Mouse (Mus musculus) forelimb bud, embryonic 11.5 days (tissue): ENCODE results near the gene Mettl16.

ENCODE experiments used
- DNase-seq: peaks from one replicate; pipeline ENCODE4 v3.0.0-alpha.2; 2012; ENCODE audit warnings: low read depth, low spot score

Mettl16 gene

GRCm38 (mm10) chr11:74845784-74846183 is 75.2 kb downstream of the Mettl16 start:
- no peak for DNase-seq

DNA sequence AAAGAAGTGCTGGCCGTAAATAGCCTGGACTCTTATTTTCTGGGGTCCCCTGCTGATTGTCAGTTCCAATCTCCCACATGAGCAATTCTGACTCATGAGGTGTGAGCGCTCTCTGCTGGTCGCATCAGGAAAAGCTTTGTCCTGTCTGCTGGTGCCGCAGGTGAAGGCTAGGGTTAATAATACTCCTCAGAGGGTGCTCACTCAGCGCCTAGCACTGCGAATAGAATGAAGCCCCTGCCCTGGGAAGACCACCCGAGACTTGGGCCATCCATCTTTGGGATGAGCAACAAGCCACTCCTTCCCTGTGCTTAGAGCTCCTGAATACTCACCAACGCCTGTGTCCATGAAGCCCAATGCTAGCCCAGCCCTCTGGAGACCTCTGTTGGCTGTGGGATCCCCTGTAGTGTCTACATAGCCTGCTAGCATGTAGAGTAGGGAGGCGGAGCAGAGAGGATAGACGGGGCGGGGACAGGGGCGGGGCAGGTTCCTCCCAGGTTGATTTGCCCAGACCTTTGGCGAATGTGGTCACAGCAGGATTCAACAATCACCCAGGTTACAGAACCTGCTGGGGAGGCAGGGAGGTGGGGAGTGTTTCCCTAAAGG is 77.4 kb downstream of the Mettl16 start:
- DNase-seq: peak; percentile 71

GRCm38 (mm10) chr11:74850998-74851661 is 80.5 kb downstream of the Mettl16 start:
- DNase-seq: no peak

DNA sequence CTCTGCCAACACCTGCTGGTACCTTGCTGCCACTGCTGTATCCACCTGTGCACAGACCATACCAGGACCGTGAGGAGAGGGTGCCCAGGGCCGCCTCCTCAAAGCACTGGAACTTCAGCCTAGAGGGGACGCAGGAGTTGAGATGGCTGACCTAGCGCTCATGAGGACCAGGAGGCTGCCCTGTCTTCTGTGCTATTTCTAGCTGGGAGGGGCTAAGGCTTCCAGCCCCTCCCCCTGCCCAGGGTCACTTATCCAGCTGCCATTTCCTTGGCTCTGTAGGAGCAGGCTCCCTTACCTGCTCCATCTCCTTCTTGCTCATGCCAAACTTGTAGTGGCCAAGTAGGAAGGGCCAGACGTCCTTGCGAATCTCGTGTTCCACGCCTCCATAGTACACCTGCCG is 87.1 kb downstream of the Mettl16 start:
- no peak for DNase-seq

- no peak for DNase-seq
Observed at GRCm38 (mm10) chr11:74862129-74862528, 91.5 kb downstream of the Mettl16 start.

DNA sequence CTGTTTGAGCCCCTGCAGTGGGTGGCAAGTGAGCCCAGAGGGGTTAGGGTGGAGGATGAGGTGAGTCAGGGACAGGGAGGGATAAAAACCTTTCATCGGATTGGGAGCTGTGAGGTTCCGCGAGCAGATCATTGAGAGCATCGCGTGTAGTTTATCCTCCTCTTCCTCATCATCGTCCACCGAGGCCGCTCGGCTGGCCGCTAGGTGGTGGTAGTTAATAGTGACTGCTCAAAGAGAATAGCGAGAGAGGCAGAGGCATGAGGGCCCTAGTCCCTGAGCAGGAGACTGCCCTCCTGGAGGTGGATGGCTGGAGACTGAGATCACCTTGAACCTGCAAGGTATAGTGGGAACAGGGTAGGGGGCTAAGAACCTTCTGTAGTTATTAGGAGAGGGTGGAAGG is 92.8 kb downstream of the Mettl16 start:
- no peak for DNase-seq

- no peak for DNase-seq
Observed at GRCm38 (mm10) chr11:74864421-74864820, 93.8 kb downstream of the Mettl16 start.

- DNase-seq: no peak
Observed at GRCm38 (mm10) chr11:74865252-74865651, 94.6 kb downstream of the Mettl16 start.

DNA sequence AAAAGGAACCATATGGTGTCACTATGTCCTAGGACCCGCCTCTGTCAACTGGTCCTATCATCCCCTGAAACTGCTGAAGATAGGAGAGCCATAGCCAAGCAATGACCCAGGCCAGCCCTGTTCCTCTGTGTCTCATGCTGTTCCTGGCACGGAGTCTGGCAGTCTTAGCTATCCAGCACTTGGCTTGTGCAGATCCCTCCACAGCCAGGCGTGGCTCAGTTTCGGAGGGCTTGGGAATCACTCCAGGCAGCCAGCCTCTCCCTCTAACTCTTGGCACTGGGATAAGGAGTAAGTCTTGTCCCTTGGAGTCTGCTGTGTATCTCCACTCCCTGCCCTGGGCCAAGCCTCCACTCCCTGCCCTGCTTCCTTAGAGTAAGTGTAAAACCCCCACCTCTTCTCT is 96.0 kb downstream of the Mettl16 start:
- no peak for DNase-seq

- no peak for DNase-seq
Observed at GRCm38 (mm10) chr11:74867181-74867580, 96.6 kb downstream of the Mettl16 start.

DNA sequence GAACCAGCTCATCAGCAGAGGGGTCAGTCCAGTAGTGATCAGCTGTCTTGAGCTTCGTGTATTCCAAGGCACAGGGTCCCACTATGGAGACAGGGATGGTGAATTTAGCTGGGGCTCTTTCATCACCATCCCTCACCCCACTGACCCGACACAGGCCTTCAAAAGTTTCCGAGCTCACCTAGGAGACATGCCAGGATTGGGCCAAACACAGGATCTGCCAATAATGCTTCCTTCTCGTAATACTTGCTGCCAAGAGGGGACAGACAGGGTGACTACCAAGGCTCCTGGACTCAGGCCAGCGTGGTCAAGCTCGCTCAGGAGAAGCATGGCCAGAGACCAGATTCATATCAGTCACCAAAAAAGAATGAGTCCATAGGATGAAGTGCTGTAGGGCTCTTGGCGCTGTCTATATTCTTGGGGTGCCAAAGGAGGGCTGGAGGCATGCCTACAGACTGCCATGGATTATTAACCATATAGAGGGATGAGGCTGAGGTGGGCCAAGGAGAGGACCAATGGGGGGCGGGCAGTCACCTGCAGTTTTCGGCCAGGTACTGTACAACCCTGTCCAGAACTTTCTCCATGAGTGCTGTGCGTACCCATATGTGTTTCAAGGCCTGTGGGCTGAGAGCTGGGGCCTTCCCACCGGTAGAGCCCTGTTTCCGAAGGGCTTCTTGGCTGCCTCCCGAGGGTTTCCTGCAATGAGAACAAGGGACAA is 97.6 kb downstream of the Mettl16 start:
- DNase-seq: no peak

DNA sequence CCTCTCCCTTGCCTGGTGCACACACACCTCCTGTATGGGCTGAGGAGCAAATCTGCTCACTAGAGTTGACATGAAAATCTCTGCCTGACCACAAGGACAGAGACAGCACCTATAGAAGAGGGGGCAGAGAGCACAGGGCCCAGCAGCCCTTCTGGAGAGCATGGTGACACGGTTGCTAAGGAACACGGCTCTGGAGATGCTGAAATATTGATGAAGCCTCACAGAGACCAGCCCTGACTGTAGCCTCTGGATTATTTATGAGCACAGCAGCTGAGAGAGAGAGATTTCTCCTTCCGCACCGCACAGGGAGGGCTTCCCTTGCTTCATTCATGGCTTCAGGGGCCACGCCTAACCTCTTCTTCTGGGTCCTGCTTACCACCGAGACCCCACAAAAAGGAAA is 99.0 kb downstream of the Mettl16 start:
- no peak for DNase-seq

DNA sequence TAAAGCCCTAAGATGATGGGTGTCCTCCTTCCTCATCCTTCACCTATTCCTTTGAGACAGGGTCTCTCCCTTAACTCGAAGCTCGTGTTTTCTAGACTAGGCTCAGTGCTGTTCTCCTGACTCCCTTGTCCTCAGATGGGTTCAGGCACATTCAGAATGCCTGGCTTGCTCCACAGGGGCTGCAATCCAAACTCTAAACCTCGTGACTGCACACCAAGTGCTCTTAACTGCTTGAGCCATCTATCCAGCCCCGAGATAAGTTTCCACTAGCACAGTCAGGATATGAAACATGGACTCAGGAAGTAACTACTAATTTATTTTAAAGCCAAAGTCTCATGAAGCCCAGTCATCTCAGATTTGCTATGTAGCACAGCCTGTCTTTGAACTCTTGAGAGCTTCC is 99.9 kb downstream of the Mettl16 start:
- DNase-seq: no peak

DNA sequence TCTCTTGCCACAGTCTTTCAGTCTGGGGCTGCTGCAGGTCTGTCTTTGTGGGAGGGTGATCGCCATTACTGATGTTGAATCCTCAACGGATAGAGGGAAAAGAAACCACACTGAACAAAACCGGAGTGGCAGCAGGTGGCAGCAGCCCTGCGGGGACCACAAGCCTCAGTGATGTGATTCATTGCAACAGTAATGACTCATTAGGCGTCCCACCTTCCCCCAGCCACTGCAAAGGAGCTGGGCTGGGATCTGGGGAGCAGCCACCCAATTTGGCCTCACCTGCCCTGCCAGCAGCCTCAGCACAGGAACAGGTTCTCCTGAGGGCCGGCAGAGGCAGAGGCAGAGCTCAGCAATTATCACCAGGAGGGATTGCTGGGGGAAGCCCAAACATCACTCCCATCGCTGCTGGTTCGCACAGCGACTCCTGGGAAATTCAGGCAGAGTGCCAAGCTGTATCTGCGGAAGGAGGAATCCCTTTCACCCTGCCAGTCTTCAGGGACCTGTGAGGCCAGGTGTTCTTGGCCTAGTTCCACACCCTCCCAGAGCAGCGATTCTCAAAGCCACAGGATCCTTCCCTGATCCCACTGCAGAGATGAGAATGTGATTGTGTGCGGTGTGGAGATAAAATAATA is 100.5 kb downstream of the Mettl16 start:
- DNase-seq: no peak

GRCm38 (mm10) chr11:74874630-74875029 is 104.0 kb downstream of the Mettl16 start:
- no peak for DNase-seq

DNA sequence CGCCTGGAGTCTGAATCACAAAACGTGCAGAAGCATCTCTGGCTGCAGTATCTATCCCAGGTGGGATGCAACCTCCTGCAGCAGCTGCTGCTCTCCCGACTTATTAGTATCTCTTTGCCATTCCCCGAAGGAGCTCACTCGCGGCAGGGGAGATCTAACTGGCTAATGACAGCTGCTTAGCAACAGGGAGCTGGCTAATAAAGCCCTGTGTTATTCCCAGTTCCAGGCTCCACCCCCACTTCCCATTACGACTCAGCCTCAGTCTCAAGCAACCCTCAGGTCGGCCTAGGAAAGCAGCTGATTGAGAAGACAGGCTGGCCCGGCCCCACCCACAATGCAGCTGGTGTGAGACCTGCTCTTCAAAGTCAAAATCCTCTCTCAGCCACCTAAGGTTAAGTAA is 106.2 kb downstream of the Mettl16 start:
- DNase-seq: peak; percentile 64
